In genomic region chr8:122421376-122422070, GRCm38 (mm10) we compare ENCODE assay signal across 19 mouse cellular contexts. TPM values are rescaled to one million over a fixed set of nuclear protein-coding genes. Genes with fewer than 3 reads are reported as not detected.
DNase-seq lines count a peak whose midpoint lies in the region; ATAC-seq lines count a peak whose summit lies in the region.
"Had no signal": no experiment of that assay in that cellular context is flagged by ENCODE, and none has a peak within 500 bp of the region (broad histone marks: within the 10 kb centered on the region; RNA-seq: fewer than 3 reads in every experiment).

Gene Il17c, plus strand, starts transcription at chr8:122422020.

- ATAC-seq in kidney, embryonic 16.5 days (ENCODE audit: low FRiP score, low TSS enrichment), result no peak
- peak; percentile 91 for ATAC-seq in intestine, embryonic 16.5 days
- ATAC-seq in stomach, embryonic 16.5 days (ENCODE audit: insufficient read depth, low FRiP score), result peak; percentile 82
- ATAC-seq: forebrain, embryonic 14.5 days; midbrain, embryonic 15.5 days had no signal

- 70% methylated on average over 14 of the region's 14 CpGs for WGBS in kidney, embryonic 16.5 days
- 64% methylated on average over 14 of the region's 14 CpGs for WGBS in intestine, embryonic 16.5 days
- WGBS in stomach, embryonic 16.5 days, result 60% methylated on average over 14 of the region's 14 CpGs

- H3K4me3 ChIP-seq in kidney, embryonic 16.5 days (ENCODE audit: low read length), result no peak within 1 kb of the TSS
- H3K4me3 ChIP-seq in intestine, embryonic 16.5 days (ENCODE audit: low read length), result no peak within 1 kb of the TSS
- no peak within 1 kb of the TSS for H3K4me3 ChIP-seq in stomach, embryonic 16.5 days (replicated peaks; ENCODE audit: low read length)
- H3K4me3 ChIP-seq: heart, embryonic 15.5 days; hindbrain, embryonic 15.5 days; midbrain, embryonic 15.5 days; neural tube, embryonic 15.5 days had no signal

- no peak within 1 kb of the TSS for H3K9ac ChIP-seq in kidney, embryonic 16.5 days (replicated peaks; ENCODE audit: low read length)
- H3K9ac ChIP-seq in intestine, embryonic 16.5 days (ENCODE audit: low read depth, low read length), result no peak within 1 kb of the TSS
- H3K9ac ChIP-seq in stomach, embryonic 16.5 days (ENCODE audit: low read length), result no peak within 1 kb of the TSS
- H3K9ac ChIP-seq: heart, embryonic 15.5 days; hindbrain, embryonic 15.5 days; midbrain, embryonic 15.5 days; neural tube, embryonic 15.5 days had no signal

- no peak within 1 kb of the TSS for H3K4me2 ChIP-seq in kidney, embryonic 16.5 days (replicated peaks; ENCODE audit: low read depth, low read length)
- no peak within 1 kb of the TSS for H3K4me2 ChIP-seq in intestine, embryonic 16.5 days (ENCODE audit: low read depth, low read length)
- no peak within 1 kb of the TSS for H3K4me2 ChIP-seq in stomach, embryonic 16.5 days (ENCODE audit: low read depth, low read length)
- H3K4me2 ChIP-seq: heart, embryonic 15.5 days; hindbrain, embryonic 15.5 days; midbrain, embryonic 15.5 days; neural tube, embryonic 15.5 days had no signal

- H3K36me3 ChIP-seq in kidney, embryonic 16.5 days (ENCODE audit: insufficient read depth, low read length), result peaks cover 29% of the 10 kb centered on the region
- H3K36me3 ChIP-seq in intestine, embryonic 16.5 days (ENCODE audit: control insufficient read depth, insufficient read depth, low read length), result peaks cover 6% of the 10 kb centered on the region; the same call in 1 of the 2 replicates
- H3K36me3 ChIP-seq in stomach, embryonic 16.5 days (ENCODE audit: control insufficient read depth, insufficient read depth, low read length), result no peaks in the 10 kb centered on the region

- peak; percentile 62 to 78 for DNase-seq in cerebellum, postnatal 14 days
- no peak for DNase-seq in cerebellum, adult 11-12 months
- peak; percentile 63 for DNase-seq in kidney, adult 9 months
- DNase-seq in right cerebral cortex, postnatal 10 days (ENCODE audit: low spot score in 2 of 2), result no peak
- DNase-seq: gastrocnemius, postnatal 14 days; heart, postnatal 4 days; lung, postnatal 36 days; thymus, postnatal 25 days had no signal

- H3K27ac ChIP-seq in kidney, embryonic 16.5 days (ENCODE audit: low read length), result no peak within 1 kb of the TSS
- peak within 1 kb of the TSS; percentile 54; the same call in 1 of the 2 replicates for H3K27ac ChIP-seq in intestine, embryonic 16.5 days (ENCODE audit: low read length)
- peak within 1 kb of the TSS; percentile 34; the same call in 1 of the 2 replicates for H3K27ac ChIP-seq in stomach, embryonic 16.5 days (ENCODE audit: low read length)
- H3K27ac ChIP-seq: heart, embryonic 15.5 days; hindbrain, embryonic 15.5 days; kidney, postnatal 0 days; midbrain, embryonic 15.5 days; neural tube, embryonic 15.5 days had no signal

- peaks cover 13% of the 10 kb centered on the region for H3K4me1 ChIP-seq in kidney, embryonic 16.5 days (ENCODE audit: insufficient read depth, low read length)
- H3K4me1 ChIP-seq in intestine, embryonic 16.5 days (ENCODE audit: control insufficient read depth, insufficient read depth, low read length), result peaks cover 9% of the 10 kb centered on the region
- 0 out of 2 replicates have a peak, but pooled peaks cover 4% of the 10 kb centered on the region for H3K4me1 ChIP-seq in stomach, embryonic 16.5 days (ENCODE audit: control insufficient read depth, insufficient read depth, low read length)
- H3K4me1 ChIP-seq: hindbrain, embryonic 15.5 days; midbrain, embryonic 15.5 days; neural tube, embryonic 15.5 days had no signal

- H3K27me3 ChIP-seq in kidney, embryonic 16.5 days (ENCODE audit: insufficient read depth, low read length), result no peaks in the 10 kb centered on the region
- H3K27me3 ChIP-seq in intestine, embryonic 16.5 days (replicated peaks; ENCODE audit: control insufficient read depth, insufficient read depth, low read length), result no peaks in the 10 kb centered on the region
- no peaks in the 10 kb centered on the region for H3K27me3 ChIP-seq in stomach, embryonic 16.5 days (ENCODE audit: control insufficient read depth, insufficient read depth, low read length)
- H3K27me3 ChIP-seq: CH12.LX; heart, embryonic 15.5 days; hindbrain, embryonic 15.5 days; midbrain, embryonic 15.5 days; neural tube, embryonic 15.5 days had no signal

- no peaks in the 10 kb centered on the region for H3K9me3 ChIP-seq in kidney, embryonic 16.5 days (ENCODE audit: low read length)
- no peaks in the 10 kb centered on the region for H3K9me3 ChIP-seq in intestine, embryonic 16.5 days (ENCODE audit: control insufficient read depth, low read length)
- no peaks in the 10 kb centered on the region for H3K9me3 ChIP-seq in stomach, embryonic 16.5 days (replicated peaks; ENCODE audit: control insufficient read depth, low read length)
- H3K9me3 ChIP-seq: heart, embryonic 15.5 days; hindbrain, embryonic 15.5 days; midbrain, embryonic 15.5 days; neural tube, embryonic 15.5 days had no signal

RNA-seq across cellular contexts. Expression of gene Il17c, which starts in this region (rescaled TPM):
- not detected in 2 replicates for polyA plus RNA-seq in kidney, embryonic 16.5 days (2015; fragmentation: Nextera tagmentation; extraction: Ambion mirVana)
- polyA plus RNA-seq in intestine, embryonic 16.5 days (2015; fragmentation: Nextera tagmentation; extraction: Ambion mirVana), result not detected in 2 replicates
- not detected in 2 replicates for polyA plus RNA-seq in stomach, embryonic 16.5 days (2015; fragmentation: Nextera tagmentation; extraction: Ambion mirVana)
- polyA plus RNA-seq: forebrain, embryonic 14.5 days; heart, embryonic 15.5 days; hindbrain, embryonic 15.5 days; kidney, postnatal 0 days; liver, adult 2 months; midbrain, embryonic 15.5 days; neural tube, embryonic 15.5 days had no signal

Comparison
In these comparisons a context has a peak if more than half of its experiments do, and no peak if none do; other contexts are left out.
1. DNase-seq: peak in cerebellum, postnatal 14 days (2 of 2) and kidney, adult 9 months (single experiment); none in cerebellum, adult 11-12 months (single experiment) and right cerebral cortex, postnatal 10 days (0 of 2).
2. Peak in ATAC-seq and H3K27ac ChIP-seq in intestine, embryonic 16.5 days; RNA of the gene not detected or under 1 TPM.
3. Peak in ATAC-seq and H3K27ac ChIP-seq in stomach, embryonic 16.5 days; RNA of the gene not detected or under 1 TPM.